Mouse (Mus musculus) spleen, adult 2 months (tissue): ENCODE measurements around the gene Slc11a2. TPM values are rescaled to one million over a fixed set of nuclear protein-coding genes. Genes with fewer than 3 reads are reported as not detected.
A peak's percentile ranks its signal among the peaks of the same experiment; 100 is the strongest.

Experiments
- DNase-seq, 2 experiments: peaks; one replicate each; pipeline versions ENCODE4 v3.0.0 to v3.0.0-alpha.2; 2012 to 2021; ENCODE audit warnings: low spot score in 2 of 2, low read depth in 1 of 2
- H3K27ac ChIP-seq: fragments of 200-500 bp; 2 replicates; pipeline ENCODE4 v1.5.1; 2012; ENCODE audit warnings: low read length, inconsistent platforms; ENCODE audit not compliant: insufficient read depth
- H3K27me3 ChIP-seq: fragments of 200-500 bp; 2 replicates; pipeline ENCODE4 v1.6.1; 2012; ENCODE audit warnings: mild to moderate bottlenecking, moderate library complexity, low read length, inconsistent platforms; ENCODE audit not compliant: control insufficient read depth, insufficient read depth
- H3K36me3 ChIP-seq: fragments of 200-500 bp; 2 replicates; pipeline ENCODE4 v1.6.1; 2012; ENCODE audit warnings: mild to moderate bottlenecking, low read length, inconsistent platforms; ENCODE audit not compliant: control insufficient read depth, insufficient read depth
- H3K4me1 ChIP-seq: fragments of 200-500 bp; 2 replicates; pipeline ENCODE4 v1.6.1; 2011; ENCODE audit warnings: inconsistent platforms; ENCODE audit not compliant: control insufficient read depth, insufficient read depth, insufficient read length
- H3K4me3 ChIP-seq: fragments of 200-500 bp; 2 replicates; pipeline ENCODE4 v1.5.1; 2011; ENCODE audit warnings: mild to moderate bottlenecking, inconsistent platforms; ENCODE audit not compliant: insufficient read depth, insufficient read length; ENCODE audit errors: extremely low read depth
- CTCF ChIP-seq: fragments of 200-500 bp; IDR thresholded peaks from 2 replicates; pipeline ENCODE4 v1.5.1; 2011; ENCODE audit warnings: mild to moderate bottlenecking, inconsistent platforms; ENCODE audit not compliant: insufficient read depth, insufficient read length, insufficient replicate concordance; ENCODE audit errors: extremely low read depth
- POLR2A ChIP-seq: fragments of 200-500 bp; IDR thresholded peaks from 2 replicates; pipeline ENCODE4 v1.6.1; 2011; ENCODE audit warnings: low read depth, low read length, inconsistent platforms
- WGBS: fragments of 180-500 bp; shearing (Covaris S2); methylation state at CpG from one replicate; pipeline ENCODE4 v1.1.7; 2018; 5-methylcytosine and 5-hydroxymethylcytosine counted together
- polyA plus RNA-seq: library from polyadenylated mRNA; depleted of rRNA; stranded (reverse); fragments of >200 nt; gene quantifications from 2 replicates; pipeline ENCODE4 v1.2.3, GENCODE M21; 2012

Slc11a2 gene
- polyA plus RNA-seq, 1 experiment, result 24.9 TPM

- TF ChIP-seq POLR2A, result no peak
- no peak for TF ChIP-seq CTCF
- 83% methylated on average over 10 of the region's 10 CpGs for WGBS
- H3K36me3 ChIP-seq, result no peaks in the 10 kb centered on the region
Observed at GRCm38 (mm10) chr15:100436518-100436917, 11.6 kb upstream of the Slc11a2 start.

GRCm38 (mm10) chr15:100436112-100436511 lies 11.2 kb upstream of the Slc11a2 start:
- WGBS, result 57% methylated on average over 4 of the region's 4 CpGs
- no peak overlapping the region for H3K4me3 ChIP-seq
- H3K4me1 ChIP-seq, result no peaks in the 10 kb centered on the region
- DNase-seq, result no peak
- TF ChIP-seq POLR2A (no peak), CTCF (no peak)
- H3K36me3 ChIP-seq, result no peaks in the 10 kb centered on the region
- no peaks in the 10 kb centered on the region for H3K27me3 ChIP-seq
- no peak overlapping the region for H3K27ac ChIP-seq

More at GRCm38 (mm10) chr15:100436518-100436917, 11.6 kb upstream of the Slc11a2 start:
- Histone ChIP-seq H3K4me1 (no peaks in the 10 kb centered on the region), H3K27me3 (no peaks in the 10 kb centered on the region), H3K4me3 (no peak overlapping the region), H3K27ac (no peak overlapping the region)
- DNase-seq, result no peak

- WGBS, result 72% methylated on average over 4 of the region's 4 CpGs
- no peak for DNase-seq
Observed at GRCm38 (mm10) chr15:100433234-100433633, 8.4 kb upstream of the Slc11a2 start.

GRCm38 (mm10) chr15:100429959-100430565 lies 5.2 kb upstream of the Slc11a2 start:
- Histone ChIP-seq H3K27me3 (no peaks in the 10 kb centered on the region), H3K27ac (no peak overlapping the region), H3K4me1 (no peaks in the 10 kb centered on the region), H3K36me3 (no peaks in the 10 kb centered on the region), H3K4me3 (no peak overlapping the region)
- WGBS, result 62% methylated on average over 11 of the region's 11 CpGs
- no peak for TF ChIP-seq CTCF
- no peak for TF ChIP-seq POLR2A
- no peak for DNase-seq

More at GRCm38 (mm10) chr15:100433234-100433633, 8.4 kb upstream of the Slc11a2 start:
- no peak overlapping the region for H3K4me3 ChIP-seq
- H3K4me1 ChIP-seq, result no peaks in the 10 kb centered on the region
- TF ChIP-seq POLR2A (no peak), CTCF (no peak)
- no peaks in the 10 kb centered on the region for H3K27me3 ChIP-seq
- no peak overlapping the region for H3K27ac ChIP-seq
- no peaks in the 10 kb centered on the region for H3K36me3 ChIP-seq

GRCm38 (mm10) chr15:100428296-100428905 lies 3.5 kb upstream of the Slc11a2 start:
- Histone ChIP-seq H3K27ac (no peak overlapping the region), H3K36me3 (no peaks in the 10 kb centered on the region), H3K27me3 (0 out of 2 replicates have a peak, but pooled peaks cover 2% of the 10 kb centered on the region), H3K4me3 (no peak overlapping the region), H3K4me1 (peaks cover under 1% of the 10 kb centered on the region; the same call in 1 of the 2 replicates)
- DNase-seq, result no peak
- TF ChIP-seq CTCF (no peak), POLR2A (no peak)
- WGBS, result 86% methylated on average over 13 of the region's 13 CpGs

- 0 out of 2 replicates have a peak, but pooled peaks cover 2% of the 10 kb centered on the region for H3K27me3 ChIP-seq
- 5% methylated on average over 14 of the region's 14 CpGs for WGBS
- H3K27ac ChIP-seq, result no peak overlapping the region
- H3K4me3 ChIP-seq, result peak overlapping the region; percentile 42
- peaks cover 14% of the 10 kb centered on the region; the same call in 1 of the 2 replicates for H3K4me1 ChIP-seq
- H3K36me3 ChIP-seq, result no peaks in the 10 kb centered on the region
- no peak for DNase-seq
- no peak for TF ChIP-seq CTCF
- TF ChIP-seq POLR2A, result no peak
Observed at GRCm38 (mm10) chr15:100423916-100424315, 956 bp downstream of the Slc11a2 start.
